19 mouse cellular contexts compared by ENCODE assay signal in the genomic region with DNA sequence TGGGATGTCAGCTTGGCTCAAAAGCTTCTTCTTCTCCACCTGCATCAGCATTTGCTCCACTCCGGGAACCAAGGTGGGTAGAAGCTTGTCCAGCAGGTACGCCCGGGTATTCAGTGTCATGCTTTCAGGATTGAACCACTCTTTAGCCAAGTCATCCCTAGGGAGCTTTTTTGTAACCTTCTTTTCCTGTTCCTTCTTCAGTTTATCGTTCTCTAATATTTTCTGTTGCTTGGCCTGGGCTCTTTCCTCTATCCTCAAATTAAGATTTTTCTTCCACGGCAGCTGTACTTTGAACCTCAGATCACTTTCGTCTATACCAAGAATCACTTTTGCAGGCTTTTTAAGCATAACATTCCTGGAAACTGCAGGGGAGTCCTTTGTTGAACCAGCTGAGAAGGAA. TPM values are rescaled to one million over a fixed set of nuclear protein-coding genes. Genes with fewer than 3 reads are reported as not detected.
"Had no signal": no experiment of that assay in that cellular context is flagged by ENCODE, and none has a peak within 500 bp of the region (broad histone marks: within the 10 kb centered on the region; RNA-seq: fewer than 3 reads in every experiment).

A gene (minus strand): TSS at position 101 of the 400 bp plus-strand sequence.

- H3K4me2 ChIP-seq: liver, embryonic 13.5 days; midbrain, embryonic 13.5 days; neural tube, embryonic 13.5 days had no signal

- H3K9me3 ChIP-seq: liver, embryonic 13.5 days; megakaryocyte, embryonic 14.5 days; midbrain, embryonic 10.5 days; midbrain, embryonic 13.5 days; neural tube, embryonic 13.5 days had no signal

- H3K4me3 ChIP-seq: layer of hippocampus, adult 2 months; left cerebral cortex, adult 2 months; liver, embryonic 13.5 days; megakaryocyte, embryonic 14.5 days; midbrain, embryonic 10.5 days; midbrain, embryonic 13.5 days; myocyte; neural tube, embryonic 13.5 days had no signal

- H3K9ac ChIP-seq: liver, embryonic 13.5 days; midbrain, embryonic 13.5 days; neural tube, embryonic 13.5 days had no signal

- DNase-seq: kidney, adult 2 months; kidney, postnatal 25 days; layer of hippocampus, adult 9-11 months; layer of hippocampus, postnatal 36 days; liver, embryonic 13.5 days; lung, postnatal 10 days; thymus, adult 2 months; thymus, postnatal 14 days; thymus, postnatal 4 days had no signal

- ATAC-seq: midbrain, embryonic 13.5 days; midbrain, embryonic 16.5 days had no signal

- H3K36me3 ChIP-seq: liver, embryonic 13.5 days; midbrain, embryonic 10.5 days; midbrain, embryonic 13.5 days; neural tube, embryonic 13.5 days had no signal

- H3K27me3 ChIP-seq: liver, embryonic 13.5 days; megakaryocyte, embryonic 14.5 days had no signal

- H3K27ac ChIP-seq: kidney, postnatal 0 days; layer of hippocampus, adult 2 months; left cerebral cortex, adult 2 months; liver, embryonic 13.5 days; midbrain, embryonic 10.5 days; midbrain, embryonic 13.5 days; neural tube, embryonic 13.5 days had no signal

RNA-seq across cellular contexts. Expression of the gene that starts here (rescaled TPM):
- polyA plus RNA-seq: liver, adult 2 months had no signal
